Mouse (Mus musculus): Measurements from ENCODE around the gene Obscn.
A peak's percentile ranks its signal among the peaks of the same experiment; 100 is the strongest.

Gene Obscn

GRCm38 (mm10) chr11:59135904-59136452 is at the start of gene Obscn:
Obscn (minus strand) TSS chr11:59136402.
- no peak for DNase-seq

- DNase-seq, result no peak
Measured at GRCm38 (mm10) chr11:59185490-59185889, 49.3 kb upstream of the Obscn start.

GRCm38 (mm10) chr11:59183821-59184220 is 47.6 kb upstream of the Obscn start:
- no peak for DNase-seq

- DNase-seq, result no peak
Measured at GRCm38 (mm10) chr11:59182864-59183331, 46.7 kb upstream of the Obscn start, which contains the start of gene Gjc2. Gjc2 (minus strand) TSS chr11:59183213.

- no peak for DNase-seq
Measured at GRCm38 (mm10) chr11:59176921-59177320, 40.7 kb upstream of the Obscn start.

- no peak for DNase-seq
Measured at GRCm38 (mm10) chr11:59176475-59176874, 40.3 kb upstream of the Obscn start.

- no peak for DNase-seq
Measured at GRCm38 (mm10) chr11:59174189-59174838, 38.1 kb upstream of the Obscn start.

- no peak for DNase-seq
Measured at GRCm38 (mm10) chr11:59170549-59170948, 34.3 kb upstream of the Obscn start.

- no peak for DNase-seq
Measured at GRCm38 (mm10) chr11:59169807-59170206, 33.6 kb upstream of the Obscn start.

- DNase-seq, result no peak
Measured at GRCm38 (mm10) chr11:59165616-59166241, 29.5 kb upstream of the Obscn start.

- DNase-seq, result peak; percentile 56
Measured at GRCm38 (mm10) chr11:59164384-59164783, 28.2 kb upstream of the Obscn start.

- peak; percentile 100 for DNase-seq
Measured at GRCm38 (mm10) chr11:59163255-59164236, 27.3 kb upstream of the Obscn start, which contains the start of gene Iba57. Iba57 (minus strand) TSS chr11:59163739.

GRCm38 (mm10) chr11:59162443-59163254 is 26.4 kb upstream of the Obscn start:
- DNase-seq, result no peak

GRCm38 (mm10) chr11:59161398-59161797 is 25.2 kb upstream of the Obscn start:
- no peak for DNase-seq

- no peak for DNase-seq
Measured at GRCm38 (mm10) chr11:59159558-59159957, 23.4 kb upstream of the Obscn start.

GRCm38 (mm10) chr11:59159099-59159498 is 22.9 kb upstream of the Obscn start:
- DNase-seq, result no peak

- DNase-seq, result no peak
Measured at GRCm38 (mm10) chr11:59155900-59156299, 19.7 kb upstream of the Obscn start.

- no peak for DNase-seq
Measured at GRCm38 (mm10) chr11:59154220-59154619, 18.0 kb upstream of the Obscn start.

GRCm38 (mm10) chr11:59151729-59152128 is 15.5 kb upstream of the Obscn start:
- no peak for DNase-seq

GRCm38 (mm10) chr11:59149302-59149701 is 13.1 kb upstream of the Obscn start:
- DNase-seq, result no peak

GRCm38 (mm10) chr11:59142962-59143361 is 6.8 kb upstream of the Obscn start:
- no peak for DNase-seq

Measured in cerebellum, adult 11-12 months (tissue).